Mouse (Mus musculus) adrenal gland, postnatal 36 days (tissue): ENCODE results near the gene Kbtbd13. TPM values are rescaled to one million over a fixed set of nuclear protein-coding genes. Genes with fewer than 3 reads are reported as not detected.
"Not testable (repeated sequence)": the region's sequence is repeated elsewhere in the genome, so short reads cannot be mapped to it uniquely, and the experiment has no call there.

Experiments used
- DNase-seq, 2 experiments: peaks; one replicate each; pipeline ENCODE4 v3.0.0; 2021; ENCODE audit warnings: mixed read lengths in 1 of 2
- total RNA-seq, 2 experiments: library from RNA; stranded (reverse); gene quantifications; 2 replicates each; pipeline ENCODE4 v1.2.3; 2021

Gene Kbtbd13
- total RNA-seq, 2 experiments from 2014 or later, result 0.10 to 0.26 TPM

DNA sequence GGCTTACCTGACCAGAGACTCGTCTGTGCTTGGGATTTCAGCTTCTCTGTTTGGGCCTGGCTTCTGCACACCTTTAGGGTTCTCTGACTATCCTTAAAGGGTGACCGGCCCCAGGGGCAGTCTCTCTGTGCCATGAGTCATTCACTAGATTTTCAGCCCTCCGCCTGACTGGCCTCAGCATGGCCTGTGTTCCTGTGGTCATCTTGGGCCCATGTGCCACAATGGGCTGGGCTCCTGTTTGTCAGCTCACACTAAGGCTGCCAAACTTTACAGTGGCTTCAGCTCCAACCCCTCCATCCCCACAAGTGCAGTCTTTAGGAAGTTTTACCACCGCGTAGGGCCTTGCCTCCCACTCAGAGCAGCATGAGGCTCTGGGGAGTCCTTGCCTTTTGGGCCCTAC, 38.2 kb downstream of the Kbtbd13 start:
- peak in 1 of 2 experiments; percentile 20 for DNase-seq

DNA sequence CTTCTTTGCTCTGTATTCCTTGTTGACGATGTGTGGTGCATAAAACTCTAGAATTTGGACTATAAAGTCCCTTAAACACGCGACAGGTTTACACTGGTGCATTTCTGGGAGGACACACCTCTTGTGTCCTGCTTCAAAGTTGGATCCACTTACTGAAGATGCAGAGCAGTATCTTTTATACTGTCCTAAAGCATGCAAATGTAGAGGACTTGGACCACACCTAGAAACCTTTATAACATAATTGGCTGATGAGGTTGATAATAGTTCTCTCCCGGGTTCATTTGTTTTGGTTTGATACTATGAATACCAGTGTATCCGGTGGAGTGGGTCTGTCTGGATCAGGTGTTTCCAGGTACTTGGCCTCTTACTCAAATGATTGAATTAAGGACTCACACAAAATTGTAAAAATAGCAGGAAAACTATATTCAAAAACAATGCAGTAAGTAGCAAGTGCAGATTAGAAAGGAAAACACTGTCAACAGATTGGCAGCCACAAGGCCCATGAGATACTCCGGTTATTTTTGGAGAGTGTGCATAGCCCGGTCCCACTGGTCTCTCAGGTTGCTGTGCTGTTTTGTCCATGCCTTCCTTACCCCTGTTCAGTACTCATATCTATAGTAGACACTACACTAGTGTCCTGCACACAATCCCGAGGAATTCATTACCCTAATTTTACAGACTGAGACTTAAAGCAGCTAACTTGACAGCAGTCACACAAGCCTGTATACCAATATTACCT, 44.2 kb downstream of the Kbtbd13 start:
- DNase-seq, result no peak

DNA sequence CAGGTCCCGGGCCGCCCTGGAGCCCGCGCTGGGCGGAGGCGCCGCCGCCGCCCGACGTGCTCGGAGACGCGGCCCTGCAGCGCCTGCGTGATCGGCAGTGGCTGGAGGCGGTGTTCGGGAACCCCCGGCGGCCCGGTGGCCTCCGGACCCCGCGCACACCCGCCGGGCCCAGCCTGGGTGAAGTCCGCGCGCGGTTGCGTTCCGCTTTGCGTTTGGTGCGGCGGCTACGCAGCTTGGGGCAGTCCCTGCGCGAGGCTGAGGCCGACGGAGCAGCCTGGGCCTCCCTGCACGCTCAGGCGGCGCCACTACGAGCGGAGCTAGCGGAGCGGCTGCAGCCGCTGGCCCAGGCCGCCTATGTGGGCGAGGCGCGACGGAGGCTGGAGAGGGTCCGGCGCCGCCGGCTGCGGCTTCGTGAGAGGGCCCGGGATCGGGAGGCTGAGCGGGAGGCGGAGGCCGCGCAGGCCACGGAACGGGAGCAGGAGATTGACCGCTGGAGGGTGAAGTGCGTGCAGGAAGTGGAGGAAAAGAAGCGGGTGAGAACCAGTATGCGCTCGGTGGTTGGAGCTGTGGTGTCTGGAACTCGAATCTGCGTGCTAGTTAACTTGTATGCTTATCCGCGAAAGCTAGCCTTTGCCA, 44.9 kb downstream of the Kbtbd13 start:
- peak; percentile 51 to 65 for DNase-seq

DNA sequence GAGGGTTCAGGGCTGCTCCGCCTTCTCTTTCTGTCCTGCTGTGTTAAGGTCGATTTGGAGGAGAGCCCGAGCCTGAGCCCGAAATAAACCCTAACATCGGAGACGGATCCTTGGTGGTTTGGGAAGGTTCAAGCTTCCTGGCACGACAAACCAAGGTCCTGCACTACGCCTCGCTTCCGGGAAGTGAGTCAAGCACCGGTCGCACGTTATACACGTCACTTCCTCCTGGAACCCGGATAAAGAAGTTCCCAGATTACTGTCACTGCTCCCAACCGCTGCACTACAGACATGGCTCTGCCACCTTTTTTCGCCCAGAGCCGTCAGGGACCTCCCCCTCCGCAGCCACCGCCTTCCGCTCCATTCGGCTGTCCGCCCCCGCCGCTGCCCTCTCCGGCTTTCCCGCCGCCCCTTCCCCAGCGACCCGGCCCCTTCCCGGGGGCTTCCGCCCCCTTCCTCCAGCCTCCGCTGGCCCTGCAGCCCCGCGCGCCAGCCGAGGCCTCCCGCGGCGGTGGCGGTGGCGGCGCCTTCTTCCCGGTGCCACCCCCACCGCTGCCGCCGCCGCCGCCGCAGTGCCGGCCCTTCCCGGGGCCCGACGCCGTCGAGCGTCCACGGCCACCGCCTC, 45.5 kb downstream of the Kbtbd13 start, which contains the start of gene Pdcd7:
Gene Pdcd7, plus strand, starts transcription at position 251 of the 622 bp plus-strand sequence.
- DNase-seq, result peak; percentile 92 to 96

DNA sequence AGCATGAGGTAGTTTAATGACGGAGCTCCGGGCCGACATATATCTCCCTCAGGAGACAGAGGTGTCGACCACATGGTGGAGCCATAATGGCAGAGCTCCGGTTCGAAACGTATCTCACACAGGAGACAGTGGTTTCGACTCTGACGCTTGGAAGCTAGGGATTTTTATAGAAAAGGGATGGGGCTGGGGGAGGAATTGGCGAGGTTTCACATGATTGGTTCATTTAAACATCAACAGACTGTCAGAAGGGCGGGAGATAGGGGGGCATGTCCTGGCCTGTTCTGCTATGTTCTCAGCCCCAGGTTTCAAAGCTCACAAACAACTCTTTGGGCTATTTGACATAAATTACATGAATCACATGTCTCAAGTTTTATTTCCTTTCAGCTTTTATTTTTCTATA, 46.0 kb downstream of the Kbtbd13 start:
- not testable (repeated sequence) for DNase-seq

DNA sequence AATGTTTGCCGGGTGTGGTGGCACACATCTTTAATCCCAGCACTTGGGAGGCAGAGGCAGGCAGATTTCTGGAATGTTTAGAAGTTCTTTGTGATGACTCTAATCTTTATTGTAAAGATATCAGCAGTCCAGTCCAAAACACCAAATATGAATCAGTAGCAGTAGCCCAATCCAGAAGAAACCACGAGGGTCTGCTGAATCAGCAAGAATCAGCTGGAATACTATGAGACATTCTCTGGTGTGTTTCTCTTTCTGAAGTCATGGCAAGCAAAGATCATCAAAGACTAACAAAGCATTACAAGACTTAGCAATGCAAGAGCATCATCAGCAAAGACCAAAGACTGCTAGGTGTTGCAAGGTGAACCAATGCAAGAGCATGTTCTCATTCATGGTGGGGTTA, 51.0 kb downstream of the Kbtbd13 start:
- no peak for DNase-seq

DNA sequence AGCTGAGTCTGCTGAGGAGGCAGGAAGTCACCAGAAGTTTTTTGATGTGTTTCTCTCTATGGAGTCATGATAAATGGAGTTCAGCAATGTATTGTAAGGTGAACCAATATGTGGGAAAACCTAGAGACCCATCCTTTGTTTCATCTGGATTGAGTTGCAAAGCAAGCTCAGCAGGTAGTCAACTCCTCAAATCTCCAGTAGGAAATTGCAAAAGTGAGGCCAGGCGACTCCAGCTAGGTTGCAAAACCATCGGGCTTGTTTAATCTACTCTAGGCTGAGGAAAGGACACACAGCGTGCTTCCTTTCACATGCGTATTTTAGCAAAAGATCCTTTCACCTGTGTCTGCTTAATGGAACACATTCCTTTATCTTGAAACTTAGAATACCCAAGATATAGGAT, 52.3 kb downstream of the Kbtbd13 start:
- no peak for DNase-seq

Other genes starting within 250 kb of the Kbtbd13 start
- 10 to 100 TPM; 11.8 to 21.2 TPM for gene Parp16, start 196.3 kb downstream of the Kbtbd13 start, total RNA-seq
- gene Cilp, start 126.5 kb downstream of the Kbtbd13 start, total RNA-seq, result 1 to 10 TPM; 4.7 to 6.2 TPM
- 10 to 100 TPM; 65.6 to 75.8 TPM for gene Clpx, start 97.4 kb downstream of the Kbtbd13 start, total RNA-seq
- gene Pdcd7, start 45.5 kb downstream of the Kbtbd13 start, total RNA-seq, result 10 to 100 TPM; 17.8 to 18.6 TPM
- gene Ubap1l, start 30.6 kb downstream of the Kbtbd13 start, total RNA-seq, result 1 to 10 TPM in 1 of 2 experiments, under 1 TPM in 1; 0.60 to 1.0 TPM
- gene Rasl12, start 6.9 kb upstream of the Kbtbd13 start, total RNA-seq, result 10 to 100 TPM; 11.9 to 12.7 TPM
- not detected for gene Slc51b, start 31.3 kb upstream of the Kbtbd13 start, total RNA-seq
- 10 to 100 TPM; 13.4 to 14.2 TPM for gene Mtfmt, start 44.1 kb upstream of the Kbtbd13 start, total RNA-seq
- 10 to 100 TPM; 61.9 to 70.4 TPM for gene Spg21, start 69.3 kb upstream of the Kbtbd13 start, total RNA-seq
- 1 to 10 TPM; 2.0 to 3.4 TPM for gene Ankdd1a, start 128.5 kb upstream of the Kbtbd13 start, total RNA-seq
- 10 to 100 TPM; 56.6 to 71.5 TPM for gene Plekho2, start 188.4 kb upstream of the Kbtbd13 start, total RNA-seq
- gene Pif1, start 195.5 kb upstream of the Kbtbd13 start, total RNA-seq, result under 1 TPM; 0.46 to 0.92 TPM
- gene Rbpms2, start 238.0 kb upstream of the Kbtbd13 start, total RNA-seq, result 10 to 100 TPM; 51.1 to 67.3 TPM